Mouse (Mus musculus) forebrain, embryonic 16.5 days (tissue): ENCODE data around the gene Txlna. TPM values are rescaled to one million over a fixed set of nuclear protein-coding genes. Genes with fewer than 3 reads are reported as not detected.
A peak's percentile ranks its signal among the peaks of the same experiment; 100 is the strongest.

Experiments used
- ATAC-seq: fragments of 200-750 bp; cut with Nextera tagmentation; 2 replicates; pipeline ENCODE4 v1.8.0; 2017; ENCODE audit warnings: mild to moderate bottlenecking, moderate library complexity
- H3K27ac ChIP-seq: fragments of 300-500 bp; sonication (generic); 2 replicates; pipeline ENCODE4 v1.5.1; 2014; ENCODE audit warnings: low read length, control low read depth
- H3K27me3 ChIP-seq: fragments of 300-500 bp; sonication (generic); replicated peaks from 2 replicates; pipeline ENCODE4 v1.6.1; 2014; ENCODE audit warnings: low read length; ENCODE audit not compliant: control insufficient read depth, insufficient read depth
- H3K36me3 ChIP-seq: fragments of 300-500 bp; sonication (generic); 2 replicates; pipeline ENCODE4 v1.6.1; 2014; ENCODE audit not compliant: control insufficient read depth, insufficient read depth
- H3K4me1 ChIP-seq: fragments of 300-500 bp; sonication (generic); replicated peaks from 2 replicates; pipeline ENCODE4 v1.6.1; 2014; ENCODE audit warnings: low read length; ENCODE audit not compliant: control insufficient read depth, insufficient read depth
- H3K4me2 ChIP-seq: fragments of 300-500 bp; sonication (generic); 2 replicates; pipeline ENCODE4 v1.6.1; 2014; ENCODE audit warnings: mild to moderate bottlenecking, low read length, control low read depth
- H3K4me3 ChIP-seq: fragments of 300-500 bp; sonication (generic); replicated peaks from 2 replicates; pipeline ENCODE4 v1.5.1; 2014; ENCODE audit warnings: mild to moderate bottlenecking, low read length, control low read depth
- H3K9ac ChIP-seq: fragments of 300-500 bp; sonication (generic); replicated peaks from 2 replicates; pipeline ENCODE4 v1.6.1; 2014; ENCODE audit warnings: low read depth, low read length, control low read depth
- H3K9me3 ChIP-seq: fragments of 300-500 bp; sonication (generic); 2 replicates; pipeline ENCODE4 v1.6.1; 2016; ENCODE audit warnings: low read length; ENCODE audit not compliant: control insufficient read depth
- WGBS: fragments of 180-500 bp; shearing (Covaris S2); extraction: QIAGEN DNeasy Blood & Tissue Kit; methylation state at CpG from one replicate; pipeline ENCODE4 v1.1.7; 2014; 5-methylcytosine and 5-hydroxymethylcytosine counted together
- polyA plus RNA-seq: library from polyadenylated mRNA; unstranded; fragments of >200 nt; fragmentation: Nextera tagmentation; extraction: Ambion mirVana; gene quantifications from 2 replicates; pipeline ENCODE4 v1.2.1, GENCODE M21; 2015

Gene Txlna
- 68.1 and 72.8 TPM in 2 replicates for polyA plus RNA-seq

GRCm38 (mm10) chr4:129640638-129641467, at the start of gene Txlna:
Txlna (minus strand) TSS chr4:129641065.
- peak; percentile 96 for ATAC-seq
- H3K4me1 ChIP-seq = peaks cover 30% of the 10 kb centered on the region
- peak within 1 kb of the TSS; percentile 71 for H3K9ac ChIP-seq
- H3K9me3 ChIP-seq = no peaks in the 10 kb centered on the region
- no peaks in the 10 kb centered on the region for H3K27me3 ChIP-seq
- H3K4me3 ChIP-seq = peak within 1 kb of the TSS; percentile 67
- peak within 1 kb of the TSS; percentile 94 for H3K27ac ChIP-seq
- peak within 1 kb of the TSS; percentile 81 for H3K4me2 ChIP-seq
- H3K36me3 ChIP-seq = peaks cover 14% of the 10 kb centered on the region; the same call in 1 of the 2 replicates
- under 1% methylated on average over 55 of the region's 60 CpGs for WGBS

DNA sequence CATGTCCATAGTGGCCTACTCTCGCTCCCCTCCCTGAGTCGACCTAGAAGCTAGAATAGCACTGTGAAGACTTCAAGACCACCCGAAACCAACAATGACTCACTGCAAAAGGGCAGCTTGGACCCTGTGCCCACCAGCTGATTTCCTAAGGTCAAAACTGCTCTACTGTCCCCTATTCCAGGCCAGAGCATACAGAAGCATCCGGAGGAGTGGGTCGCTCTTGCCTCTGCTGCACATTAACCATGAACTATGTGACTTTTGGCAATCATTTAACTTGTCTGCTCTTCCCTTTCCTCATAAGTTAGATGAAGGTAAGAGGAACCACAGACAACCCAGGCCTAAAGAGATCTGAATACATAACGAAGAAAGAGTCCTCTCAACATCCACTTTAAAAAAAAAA, 43.7 kb upstream of the Txlna start:
- Histone ChIP-seq H3K9ac (no peak overlapping the region), H3K4me3 (no peak overlapping the region), H3K4me2 (no peak overlapping the region), H3K27ac (no peak overlapping the region), H3K9me3 (no peaks in the 10 kb centered on the region), H3K36me3 (peaks cover 59% of the 10 kb centered on the region), H3K27me3 (no peaks in the 10 kb centered on the region), H3K4me1 (no peaks in the 10 kb centered on the region)
- 95% methylated on average over 6 of the region's 6 CpGs for WGBS
- ATAC-seq = no peak

- 93% methylated on average over 11 of the region's 11 CpGs for WGBS
- H3K4me3 ChIP-seq = no peak overlapping the region
- no peak overlapping the region for H3K27ac ChIP-seq
- no peak overlapping the region for H3K4me2 ChIP-seq
- no peaks in the 10 kb centered on the region for H3K27me3 ChIP-seq
- peaks cover 57% of the 10 kb centered on the region for H3K36me3 ChIP-seq
- H3K4me1 ChIP-seq = no peaks in the 10 kb centered on the region
- no peak for ATAC-seq
- H3K9me3 ChIP-seq = no peaks in the 10 kb centered on the region
- H3K9ac ChIP-seq = no peak overlapping the region
These were observed 43.1 kb upstream of the Txlna start for GRCm38 (mm10) chr4:129683901-129684493.

- Histone ChIP-seq H3K27ac (no peak overlapping the region), H3K9ac (no peak overlapping the region), H3K4me2 (no peak overlapping the region), H3K9me3 (no peaks in the 10 kb centered on the region), H3K27me3 (no peaks in the 10 kb centered on the region), H3K36me3 (peaks cover 61% of the 10 kb centered on the region), H3K4me3 (no peak overlapping the region), H3K4me1 (no peaks in the 10 kb centered on the region)
- 94% methylated on average over 11 of the region's 11 CpGs for WGBS
- ATAC-seq = no peak
These were observed 41.0 kb upstream of the Txlna start for GRCm38 (mm10) chr4:129681837-129682236.

- Histone ChIP-seq H3K27me3 (no peaks in the 10 kb centered on the region), H3K4me2 (peak overlapping the region; percentile 99), H3K9ac (peak overlapping the region; percentile 85), H3K36me3 (peaks cover 9% of the 10 kb centered on the region; the same call in 1 of the 2 replicates), H3K27ac (peak overlapping the region; percentile 75), H3K4me3 (peak overlapping the region; percentile 96), H3K4me1 (peaks cover 17% of the 10 kb centered on the region), H3K9me3 (no peaks in the 10 kb centered on the region)
- no peak for ATAC-seq
- WGBS = 10% methylated on average over 10 of the region's 10 CpGs
These were observed 32.1 kb upstream of the Txlna start for GRCm38 (mm10) chr4:129672878-129673449.

DNA sequence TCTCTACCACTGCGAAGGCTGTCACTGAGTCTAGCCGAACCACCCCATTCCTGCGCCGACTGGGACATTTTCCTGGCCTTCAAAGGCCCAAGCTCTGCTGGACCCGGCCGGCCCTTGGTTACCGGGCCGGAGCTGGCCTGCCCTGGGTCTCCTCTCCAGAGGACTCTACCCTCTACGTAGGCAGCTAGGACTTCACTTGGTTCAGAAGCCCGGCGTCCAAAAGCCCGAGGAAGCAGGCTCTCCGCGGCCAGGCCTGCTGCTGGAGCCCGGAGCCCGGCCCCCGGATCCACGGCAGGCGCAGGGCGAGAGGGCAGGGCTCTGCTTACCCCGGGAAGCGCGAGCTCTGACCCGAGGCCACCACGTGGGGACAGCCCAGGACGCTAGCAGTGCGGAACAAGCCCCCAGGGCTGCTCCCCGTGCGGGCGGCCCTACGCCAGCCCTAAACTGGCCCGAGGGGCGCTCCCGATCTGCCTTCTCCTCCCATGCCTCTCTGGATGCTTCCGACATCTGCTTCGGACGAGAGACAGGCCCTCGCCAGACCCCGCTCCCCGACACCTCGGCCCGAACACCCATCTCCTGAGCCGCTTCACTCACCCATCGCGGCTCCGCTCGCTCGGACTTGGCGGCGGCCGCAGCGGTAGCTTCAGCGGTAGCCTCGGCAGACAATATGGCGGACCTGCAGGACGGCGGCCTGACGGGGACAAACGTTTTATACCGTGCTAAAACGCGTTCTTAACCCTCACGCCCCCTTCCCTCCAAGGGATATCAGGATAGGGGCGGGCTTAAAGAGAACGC, 31.4 kb upstream of the Txlna start, which contains the start of gene Kpna6:
Gene Kpna6, minus strand, starts transcription at position 685 of the 795 bp plus-strand sequence.
- WGBS = under 1% methylated on average over 63 of the region's 65 CpGs
- H3K9ac ChIP-seq = peak within 1 kb of the TSS; percentile 85
- H3K27ac ChIP-seq = peak within 1 kb of the TSS; percentile 75
- H3K4me2 ChIP-seq = peak within 1 kb of the TSS; percentile 99
- ATAC-seq = peak; percentile 92
- no peaks in the 10 kb centered on the region for H3K9me3 ChIP-seq
- H3K4me1 ChIP-seq = peaks cover 17% of the 10 kb centered on the region
- peak within 1 kb of the TSS; percentile 96 for H3K4me3 ChIP-seq
- no peaks in the 10 kb centered on the region for H3K27me3 ChIP-seq
- H3K36me3 ChIP-seq = peaks cover 9% of the 10 kb centered on the region; the same call in 1 of the 2 replicates

- ATAC-seq = 0 out of 2 replicates have a peak, but pooled peaks have one; percentile 29
- peak overlapping the region; percentile 99 for H3K4me2 ChIP-seq
- no peaks in the 10 kb centered on the region for H3K27me3 ChIP-seq
- WGBS = 7% methylated on average over 12 of the region's 12 CpGs
- peak overlapping the region; percentile 85 for H3K9ac ChIP-seq
- H3K27ac ChIP-seq = peak overlapping the region; percentile 75; the same call in 1 of the 2 replicates
- H3K9me3 ChIP-seq = no peaks in the 10 kb centered on the region
- peaks cover 8% of the 10 kb centered on the region; the same call in 1 of the 2 replicates for H3K36me3 ChIP-seq
- peaks cover 17% of the 10 kb centered on the region for H3K4me1 ChIP-seq
- H3K4me3 ChIP-seq = peak overlapping the region; percentile 96
These were observed 30.7 kb upstream of the Txlna start for GRCm38 (mm10) chr4:129671491-129672082.

DNA sequence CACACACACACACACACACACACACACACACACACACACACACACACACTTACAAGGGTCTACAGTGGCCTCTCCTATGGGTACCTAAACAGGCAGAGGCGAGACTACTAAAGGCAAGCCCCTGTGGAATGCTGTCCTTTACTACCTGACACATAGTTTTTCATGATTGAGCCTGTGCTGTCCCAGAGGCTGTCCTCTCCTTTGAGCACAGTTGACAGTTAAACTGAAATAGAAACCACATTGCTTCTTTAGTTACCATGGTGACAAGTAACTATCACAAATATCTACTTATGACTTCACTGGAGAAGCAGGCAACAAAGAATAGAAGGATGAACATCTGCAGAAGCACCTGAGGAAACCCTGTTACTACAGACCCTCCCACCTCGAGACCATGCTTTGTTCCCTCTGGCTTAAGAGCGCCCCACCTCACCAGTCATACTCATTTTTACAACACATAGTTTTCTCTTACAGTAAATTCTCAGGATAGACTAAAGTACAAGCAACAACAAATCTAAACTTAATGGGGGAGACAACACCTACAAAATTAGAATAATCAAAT, 21.5 kb upstream of the Txlna start:
- 89% methylated on average over 3 of the region's 3 CpGs for WGBS
- no peaks in the 10 kb centered on the region for H3K27me3 ChIP-seq
- H3K36me3 ChIP-seq = peaks cover 14% of the 10 kb centered on the region
- H3K9me3 ChIP-seq = no peaks in the 10 kb centered on the region
- no peak overlapping the region for H3K9ac ChIP-seq
- H3K4me2 ChIP-seq = no peak overlapping the region
- no peak overlapping the region for H3K27ac ChIP-seq
- ATAC-seq = no peak
- no peaks in the 10 kb centered on the region for H3K4me1 ChIP-seq
- no peak overlapping the region for H3K4me3 ChIP-seq
